Mouse (Mus musculus) MEL-GATA-1-ER (cell line): ENCODE results near the gene Mbnl2.

Source experiments
- DNase-seq: peaks from one replicate; pipeline ENCODE4 v3.0.0-alpha.2; 2012; ENCODE audit warnings: low read depth; ENCODE audit errors: extremely low read depth

Mbnl2 gene

GRCm38 (mm10) chr14:120324061-120324791 is 48.8 kb downstream of the Mbnl2 start:
- no peak for DNase-seq

GRCm38 (mm10) chr14:120324883-120325480 is 49.5 kb downstream of the Mbnl2 start:
- DNase-seq = no peak

GRCm38 (mm10) chr14:120325673-120326072 is 50.2 kb downstream of the Mbnl2 start:
- no peak for DNase-seq

- DNase-seq = no peak
Observed at GRCm38 (mm10) chr14:120330454-120330853, 55.0 kb downstream of the Mbnl2 start.

GRCm38 (mm10) chr14:120330881-120331514 is 55.5 kb downstream of the Mbnl2 start:
- DNase-seq = no peak

- no peak for DNase-seq
Observed at GRCm38 (mm10) chr14:120333465-120334243, 58.2 kb downstream of the Mbnl2 start.

- DNase-seq = no peak
Observed at GRCm38 (mm10) chr14:120335366-120335765, 59.9 kb downstream of the Mbnl2 start.

GRCm38 (mm10) chr14:120335871-120336270 is 60.4 kb downstream of the Mbnl2 start:
- no peak for DNase-seq

- no peak for DNase-seq
Observed at GRCm38 (mm10) chr14:120336380-120336779, 60.9 kb downstream of the Mbnl2 start.

- DNase-seq = no peak
Observed at GRCm38 (mm10) chr14:120336841-120337240, 61.4 kb downstream of the Mbnl2 start.

GRCm38 (mm10) chr14:120337731-120338462 is 62.4 kb downstream of the Mbnl2 start:
- no peak for DNase-seq

- no peak for DNase-seq
Observed at GRCm38 (mm10) chr14:120338706-120339105, 63.2 kb downstream of the Mbnl2 start.

GRCm38 (mm10) chr14:120341912-120342311 is 66.4 kb downstream of the Mbnl2 start:
- no peak for DNase-seq

- no peak for DNase-seq
Observed at GRCm38 (mm10) chr14:120342321-120342720, 66.9 kb downstream of the Mbnl2 start.

GRCm38 (mm10) chr14:120344641-120345040 is 69.2 kb downstream of the Mbnl2 start:
- no peak for DNase-seq

GRCm38 (mm10) chr14:120347410-120348315 is 72.2 kb downstream of the Mbnl2 start:
- no peak for DNase-seq

GRCm38 (mm10) chr14:120349332-120349731 is 73.9 kb downstream of the Mbnl2 start:
- DNase-seq = no peak

GRCm38 (mm10) chr14:120352136-120352843 is 76.8 kb downstream of the Mbnl2 start:
- no peak for DNase-seq

- no peak for DNase-seq
Observed at GRCm38 (mm10) chr14:120353211-120353610, 77.7 kb downstream of the Mbnl2 start.
